Mouse (Mus musculus): Measurements from ENCODE around the gene Olfr328. TPM values are rescaled to one million over a fixed set of nuclear protein-coding genes. Genes with fewer than 3 reads are reported as not detected.
A peak's percentile ranks its signal among the peaks of the same experiment; 100 is the strongest.

Olfr328 gene
- total RNA-seq, 1 experiment: 0.18 TPM

DNA sequence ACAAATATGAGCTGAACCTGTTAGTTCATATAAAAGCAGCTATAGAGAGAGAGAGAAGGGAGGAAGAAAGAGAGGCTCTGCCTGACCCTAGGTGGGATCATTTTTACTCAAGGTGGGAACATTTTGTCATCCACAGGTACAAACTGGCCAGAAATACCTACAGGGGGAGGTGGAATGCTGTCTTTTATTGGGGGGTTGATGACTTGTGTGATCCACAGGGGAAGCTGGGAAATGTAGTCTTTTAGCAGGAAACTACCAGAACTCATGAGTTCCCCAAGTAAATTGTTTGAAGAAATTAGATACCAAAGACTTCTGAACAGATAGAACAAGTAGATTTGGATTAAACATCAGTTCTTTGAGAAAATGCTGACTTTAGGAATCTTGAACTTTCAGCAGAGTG is 46.6 kb upstream of the Olfr328 start:
- H3K9ac ChIP-seq (ENCODE audit: insufficient read depth, low read depth, low read length, poor library complexity, severe bottlenecking): no peak overlapping the region
- in situ Hi-C loops (cut with MboI; ENCODE audit: low sequenced_read_pairs in 2 of 2, unreplicated experiment in 2 of 2): no loop called here
- TF ChIP-seq HCFC1 (IDR thresholded peaks at IDR 0.05; ENCODE audit: borderline replicate concordance, insufficient read depth, low read length) (peak; percentile 80; the same call in 1 of the 2 replicates), MAFK (IDR thresholded peaks at IDR 0.05; ENCODE audit: insufficient read depth, low read depth, low read length) (no peak)
- H3K27ac ChIP-seq (ENCODE audit: insufficient read depth, low read depth, low read length, poor library complexity, severe bottlenecking): no peak overlapping the region
- H3K36me3 ChIP-seq (ENCODE audit: control insufficient read depth, insufficient read depth, low read length, poor library complexity, severe bottlenecking): no peaks in the 10 kb centered on the region
- no peak for DNase-seq (ENCODE audit: low read depth, low spot score)
- no peaks in the 10 kb centered on the region; a peak in 1 of 4 replicates for H3K4me1 ChIP-seq (ENCODE audit: control insufficient read depth in 2 of 2, insufficient read depth in 2 of 2, low read length in 2 of 2, poor library complexity in 1 of 2)
- no peak overlapping the region for H3K4me3 ChIP-seq (ENCODE audit: insufficient read depth in 1 of 2, low read depth in 1 of 2, low read length in 2 of 2, poor library complexity in 1 of 2, severe bottlenecking in 1 of 2)
- H3K9me3 ChIP-seq (ENCODE audit: control insufficient read depth, insufficient read depth, low read depth, low read length): no peaks in the 10 kb centered on the region

DNA sequence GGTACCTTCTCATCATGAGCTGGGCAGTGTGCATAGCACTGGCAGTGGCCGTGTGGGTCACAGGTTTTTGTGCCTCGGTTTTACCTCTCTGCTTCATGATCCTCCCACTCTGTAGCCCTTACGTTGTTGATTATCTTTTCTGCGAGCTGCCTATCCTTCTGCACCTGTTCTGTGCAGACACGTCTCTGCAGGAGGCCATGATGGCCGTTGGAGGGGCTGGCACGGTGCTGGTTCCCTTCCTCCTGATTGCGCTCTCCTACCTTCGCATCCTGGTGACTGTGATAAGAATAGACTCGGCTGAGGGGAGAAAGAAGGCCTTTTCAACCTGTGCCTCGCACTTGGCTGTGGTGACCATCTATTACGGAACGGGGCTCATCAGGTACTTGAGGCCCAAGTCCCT is 42.4 kb upstream of the Olfr328 start:
- Histone ChIP-seq H3K9me3 (ENCODE audit: control insufficient read depth, insufficient read depth, low read depth, low read length) (no peaks in the 10 kb centered on the region), H3K36me3 (ENCODE audit: control insufficient read depth, insufficient read depth, low read length, poor library complexity, severe bottlenecking) (no peaks in the 10 kb centered on the region), H3K9ac (ENCODE audit: insufficient read depth, low read depth, low read length, poor library complexity, severe bottlenecking) (no peak overlapping the region), H3K4me1 (ENCODE audit: control insufficient read depth in 2 of 2, insufficient read depth in 2 of 2, low read length in 2 of 2, poor library complexity in 1 of 2) (no peaks in the 10 kb centered on the region), H3K4me3 (ENCODE audit: insufficient read depth in 1 of 2, low read depth in 1 of 2, low read length in 2 of 2, poor library complexity in 1 of 2, severe bottlenecking in 1 of 2) (no peak overlapping the region), H3K27ac (ENCODE audit: insufficient read depth, low read depth, low read length, poor library complexity, severe bottlenecking) (no peak overlapping the region)
- in situ Hi-C loops (cut with MboI; ENCODE audit: low sequenced_read_pairs in 2 of 2, unreplicated experiment in 2 of 2): no loop called here
- no peak for DNase-seq (ENCODE audit: low read depth, low spot score)
- TF ChIP-seq MAFK (IDR thresholded peaks at IDR 0.05; ENCODE audit: insufficient read depth, low read depth, low read length) (no peak), ZNF384 (IDR thresholded peaks at IDR 0.05; ENCODE audit: low read depth, low read length) (no peak), ZC3H11A (IDR thresholded peaks at IDR 0.05; ENCODE audit: borderline replicate concordance, low read depth, low read length) (no peak), HCFC1 (IDR thresholded peaks at IDR 0.05; ENCODE audit: borderline replicate concordance, insufficient read depth, low read length) (no peak), CHD2 (IDR thresholded peaks at IDR 0.05; ENCODE audit: low read depth, low read length) (no peak)

DNA sequence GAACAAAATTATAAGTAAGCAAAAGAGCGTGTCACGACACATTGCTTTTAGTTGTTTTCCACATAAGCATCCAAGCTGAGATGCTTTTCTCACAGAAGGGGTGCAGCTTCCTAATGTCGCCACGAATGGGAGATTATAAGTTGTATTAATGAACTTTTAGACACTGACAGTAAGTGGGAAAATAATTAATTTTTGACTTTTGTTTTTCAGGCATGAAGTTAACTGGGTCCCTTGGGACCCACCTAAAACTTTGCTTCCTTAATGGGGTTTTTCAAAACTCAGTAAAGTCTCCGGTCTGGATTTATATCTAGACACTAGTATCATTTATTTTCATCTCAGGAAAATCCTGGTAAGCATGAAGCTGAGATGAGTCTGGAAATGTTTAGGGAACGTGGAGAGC is 39.4 kb upstream of the Olfr328 start, which contains the start of gene Olfr324:
Gene Olfr324, plus strand, starts transcription at position 301 of the 400 bp plus-strand sequence.
- no peak within 1 kb of the TSS for H3K27ac ChIP-seq (ENCODE audit: insufficient read depth, low read depth, low read length, poor library complexity, severe bottlenecking)
- TF ChIP-seq ZNF384 (IDR thresholded peaks at IDR 0.05; ENCODE audit: low read depth, low read length): no peak
- TF ChIP-seq HCFC1 (IDR thresholded peaks at IDR 0.05; ENCODE audit: borderline replicate concordance, insufficient read depth, low read length): no peak
- TF ChIP-seq CHD2 (IDR thresholded peaks at IDR 0.05; ENCODE audit: low read depth, low read length): no peak
- no peak for TF ChIP-seq ZC3H11A (IDR thresholded peaks at IDR 0.05; ENCODE audit: borderline replicate concordance, low read depth, low read length)
- no peak for TF ChIP-seq MAFK (IDR thresholded peaks at IDR 0.05; ENCODE audit: insufficient read depth, low read depth, low read length)
- in situ Hi-C loops (cut with MboI; ENCODE audit: low sequenced_read_pairs in 2 of 2, unreplicated experiment in 2 of 2): no loop called here
- H3K36me3 ChIP-seq (ENCODE audit: control insufficient read depth, insufficient read depth, low read length, poor library complexity, severe bottlenecking): no peaks in the 10 kb centered on the region
- no peak within 1 kb of the TSS for H3K4me3 ChIP-seq (ENCODE audit: insufficient read depth in 1 of 2, low read depth in 1 of 2, low read length in 2 of 2, poor library complexity in 1 of 2, severe bottlenecking in 1 of 2)
- H3K4me1 ChIP-seq (ENCODE audit: control insufficient read depth in 2 of 2, insufficient read depth in 2 of 2, low read length in 2 of 2, poor library complexity in 1 of 2): no peaks in the 10 kb centered on the region
- DNase-seq (ENCODE audit: low read depth, low spot score): no peak
- no peak within 1 kb of the TSS for H3K9ac ChIP-seq (ENCODE audit: insufficient read depth, low read depth, low read length, poor library complexity, severe bottlenecking)
- no peaks in the 10 kb centered on the region for H3K9me3 ChIP-seq (ENCODE audit: control insufficient read depth, insufficient read depth, low read depth, low read length)

DNA sequence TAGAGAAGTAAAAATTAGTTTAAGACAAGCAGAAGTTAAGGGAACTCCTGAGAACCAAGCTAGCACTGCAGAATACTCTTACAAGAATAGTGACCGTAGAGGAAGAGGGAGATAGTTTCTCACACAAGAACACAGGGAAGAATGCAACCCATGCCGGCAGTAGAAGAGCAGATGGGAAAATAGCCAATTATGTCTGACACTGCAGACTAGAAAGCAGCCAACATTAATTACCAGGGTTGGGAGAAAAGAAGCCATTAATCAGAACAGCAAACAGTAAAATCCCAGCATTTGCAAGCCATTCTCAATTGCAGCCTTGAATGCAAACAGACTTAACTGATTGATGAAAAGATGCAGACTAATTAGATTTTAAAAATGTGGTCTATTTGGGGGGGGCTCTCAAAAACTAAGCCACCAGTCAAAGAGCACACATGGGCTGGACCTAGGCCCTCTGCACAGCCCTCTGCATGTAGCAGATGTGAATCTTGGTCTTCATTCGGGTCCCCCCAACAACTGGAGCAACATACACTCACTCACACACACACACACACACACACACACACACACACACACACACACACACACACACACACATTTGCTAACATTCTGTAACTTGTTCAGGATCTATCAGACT is 33.3 kb upstream of the Olfr328 start:
- no peak for DNase-seq (ENCODE audit: low read depth, low spot score)
- H3K4me3 ChIP-seq (ENCODE audit: insufficient read depth in 1 of 2, low read depth in 1 of 2, low read length in 2 of 2, poor library complexity in 1 of 2, severe bottlenecking in 1 of 2): no peak overlapping the region
- no peak overlapping the region for H3K27ac ChIP-seq (ENCODE audit: insufficient read depth, low read depth, low read length, poor library complexity, severe bottlenecking)
- H3K4me1 ChIP-seq (ENCODE audit: control insufficient read depth in 2 of 2, insufficient read depth in 2 of 2, low read length in 2 of 2, poor library complexity in 1 of 2): no peaks in the 10 kb centered on the region
- no peaks in the 10 kb centered on the region for H3K36me3 ChIP-seq (ENCODE audit: control insufficient read depth, insufficient read depth, low read length, poor library complexity, severe bottlenecking)
- no peaks in the 10 kb centered on the region for H3K9me3 ChIP-seq (ENCODE audit: control insufficient read depth, insufficient read depth, low read depth, low read length)
- no peak overlapping the region for H3K9ac ChIP-seq (ENCODE audit: insufficient read depth, low read depth, low read length, poor library complexity, severe bottlenecking)
- in situ Hi-C loops (cut with MboI; ENCODE audit: low sequenced_read_pairs in 2 of 2, unreplicated experiment in 2 of 2): no loop called here
- no peak for TF ChIP-seq HCFC1 (IDR thresholded peaks at IDR 0.05; ENCODE audit: borderline replicate concordance, insufficient read depth, low read length)
- no peak for TF ChIP-seq ZC3H11A (IDR thresholded peaks at IDR 0.05; ENCODE audit: borderline replicate concordance, low read depth, low read length)
- TF ChIP-seq MAFK (IDR thresholded peaks at IDR 0.05; ENCODE audit: insufficient read depth, low read depth, low read length): no peak
- no peak for TF ChIP-seq CHD2 (IDR thresholded peaks at IDR 0.05; ENCODE audit: low read depth, low read length)
- TF ChIP-seq ZNF384 (IDR thresholded peaks at IDR 0.05; ENCODE audit: low read depth, low read length): no peak
